11 mouse cellular contexts compared by ENCODE assay signal in genomic region chr2:165745306-165746098, GRCm38 (mm10).
DNase-seq lines count a peak whose midpoint lies in the region; ATAC-seq and TF ChIP-seq lines count a peak whose summit lies in the region.
"Had no signal": no experiment of that assay in that cellular context is flagged by ENCODE, and none has a peak within 500 bp of the region (broad histone marks: within the 10 kb centered on the region; RNA-seq: fewer than 3 reads in every experiment).

No protein-coding gene starts in this region.

- no peak for TF ChIP-seq CTCF in heart, adult 2 months (IDR thresholded peaks at IDR 0.05)

- peaks cover 24% of the 10 kb centered on the region for H3K4me1 ChIP-seq in limb, embryonic 14.5 days (ENCODE audit: control insufficient read depth, insufficient read depth, low read length)
- H3K4me1 ChIP-seq in limb, embryonic 10.5 days = peaks cover 66% of the 10 kb centered on the region
- peaks cover 49% of the 10 kb centered on the region for H3K4me1 ChIP-seq in forebrain, embryonic 13.5 days
- H3K4me1 ChIP-seq in heart, adult 2 months (ENCODE audit: control insufficient read depth, insufficient read depth, low read length) = no peaks in the 10 kb centered on the region

- H3K27me3 ChIP-seq in limb, embryonic 14.5 days (ENCODE audit: control insufficient read depth, insufficient read depth, low read length) = 0 out of 2 replicates have a peak, but pooled peaks cover 7% of the 10 kb centered on the region
- H3K27me3 ChIP-seq in limb, embryonic 10.5 days (ENCODE audit: low read depth, poor library complexity, severe bottlenecking) = peaks cover 39% of the 10 kb centered on the region
- H3K27me3 ChIP-seq in forebrain, embryonic 13.5 days = peaks cover 24% of the 10 kb centered on the region
- H3K27me3 ChIP-seq in heart, adult 2 months (ENCODE audit: control insufficient read depth, insufficient read depth, low read length) = peaks cover 1% of the 10 kb centered on the region; the same call in 1 of the 2 replicates
- H3K27me3 ChIP-seq: CH12.LX had no signal

- H3K36me3 ChIP-seq in limb, embryonic 14.5 days (ENCODE audit: control insufficient read depth, insufficient read depth, low read length) = no peaks in the 10 kb centered on the region
- H3K36me3 ChIP-seq in limb, embryonic 10.5 days = no peaks in the 10 kb centered on the region
- no peaks in the 10 kb centered on the region for H3K36me3 ChIP-seq in forebrain, embryonic 13.5 days (ENCODE audit: poor library complexity, severe bottlenecking)
- H3K36me3 ChIP-seq in heart, adult 2 months (ENCODE audit: control insufficient read depth, insufficient read depth, low read length) = no peaks in the 10 kb centered on the region

- TF ChIP-seq POLR2A in limb, embryonic 14.5 days (IDR thresholded peaks at IDR 0.05; ENCODE audit: borderline replicate concordance, extremely low read depth, insufficient read depth, insufficient read length) = no peak
- no peak for TF ChIP-seq POLR2A in heart, adult 2 months (IDR thresholded peaks at IDR 0.05; ENCODE audit: insufficient read depth, low read depth, low read length)

- no peak overlapping the region for H3K4me3 ChIP-seq in limb, embryonic 14.5 days (replicated peaks; ENCODE audit: low read length)
- no peak overlapping the region for H3K4me3 ChIP-seq in limb, embryonic 10.5 days
- no peak overlapping the region for H3K4me3 ChIP-seq in forebrain, embryonic 13.5 days
- no peak overlapping the region for H3K4me3 ChIP-seq in heart, adult 2 months

- H3K27ac ChIP-seq in limb, embryonic 14.5 days (replicated peaks; ENCODE audit: low read depth, low read length) = no peak overlapping the region
- no peak overlapping the region for H3K27ac ChIP-seq in limb, embryonic 10.5 days
- peak overlapping the region; percentile 76 for H3K27ac ChIP-seq in forebrain, embryonic 13.5 days
- no peak overlapping the region for H3K27ac ChIP-seq in heart, adult 2 months
- H3K27ac ChIP-seq: kidney, postnatal 0 days had no signal

- H3K79me2 ChIP-seq in heart, adult 2 months (replicated peaks; ENCODE audit: control insufficient read depth, insufficient read depth, low read length) = no peaks in the 10 kb centered on the region

- H3K9me3 ChIP-seq in limb, embryonic 14.5 days (ENCODE audit: control insufficient read depth, low read length) = no peaks in the 10 kb centered on the region
- H3K9me3 ChIP-seq in limb, embryonic 10.5 days (replicated peaks) = no peaks in the 10 kb centered on the region
- H3K9me3 ChIP-seq in forebrain, embryonic 13.5 days (replicated peaks) = no peaks in the 10 kb centered on the region

- no peak for ATAC-seq in limb, embryonic 14.5 days (ENCODE audit: low FRiP score, low read depth)
- ATAC-seq in forebrain, embryonic 13.5 days = peak; percentile 86

- H3K9ac ChIP-seq in limb, embryonic 14.5 days (ENCODE audit: low read depth, low read length, severe bottlenecking) = no peak overlapping the region
- H3K9ac ChIP-seq in forebrain, embryonic 13.5 days = no peak overlapping the region
- no peak overlapping the region for H3K9ac ChIP-seq in heart, adult 2 months (ENCODE audit: low read depth, low read length)

- no peak overlapping the region for H3K4me2 ChIP-seq in limb, embryonic 14.5 days (replicated peaks; ENCODE audit: low read depth, low read length, severe bottlenecking)
- H3K4me2 ChIP-seq in forebrain, embryonic 13.5 days = peak overlapping the region; percentile 44

- intact Hi-C loops in heart, adult 2 months (cut with DNase I) = no loop called here

- WGBS in limb, embryonic 14.5 days = 68% methylated on average over 18 of the region's 18 CpGs
- 70% methylated on average over 18 of the region's 18 CpGs for WGBS in limb, embryonic 10.5 days
- WGBS in forebrain, embryonic 13.5 days = 4% methylated on average over 18 of the region's 18 CpGs
- WGBS in heart, adult 2 months = 76% methylated on average over 18 of the region's 18 CpGs

- TF ChIP-seq EP300 in heart, adult 2 months (IDR thresholded peaks at IDR 0.05; ENCODE audit: insufficient read depth, low read depth, low read length) = no peak

- DNase-seq in limb, embryonic 14.5 days (ENCODE audit: low spot score) = peak; percentile 5
- DNase-seq in limb, embryonic 10.5 days (ENCODE audit: low spot score) = no peak
- DNase-seq in brain, embryonic 18.5 days (ENCODE audit: low read depth, low spot score) = peak; percentile 43
- DNase-seq in retina, adult 2 months (ENCODE audit: low read depth, low spot score) = peak; percentile 63
- no peak for DNase-seq in cerebellum, postnatal 36 days
- no peak for DNase-seq in heart, adult 2 months
- DNase-seq: cerebellum, postnatal 25 days; liver had no signal

Comparison
In these comparisons a context has a peak if more than half of its experiments do, and no peak if none do; other contexts are left out.
1. DNase-seq: peak in limb, embryonic 14.5 days (single experiment), brain, embryonic 18.5 days (single experiment) and retina, adult 2 months (single experiment); none in limb, embryonic 10.5 days (single experiment), cerebellum, postnatal 36 days (0 of 2) and heart, adult 2 months (0 of 2).